Mouse (Mus musculus): ENCODE measurements around the gene B4galt1.

B4galt1 gene

DNA sequence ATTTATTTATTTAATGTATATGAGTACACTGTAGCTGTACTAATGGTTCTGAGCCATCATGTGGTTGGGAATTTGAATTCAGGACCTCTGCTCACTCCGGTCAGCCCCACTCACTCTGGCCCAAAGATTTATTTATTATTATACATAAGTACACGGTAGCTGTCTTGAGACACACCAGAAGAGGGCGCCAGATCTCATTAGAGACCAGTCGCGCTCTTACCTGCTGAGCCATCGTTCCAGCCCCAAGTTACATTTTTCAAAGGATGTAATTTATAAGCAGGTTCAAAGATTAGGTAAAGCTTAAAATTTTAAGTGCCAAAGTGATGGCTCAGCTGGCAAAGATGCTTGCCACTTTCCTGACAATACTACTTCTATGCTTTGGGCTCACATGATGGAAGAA, 75.1 kb downstream of the B4galt1 start:
- DNase-seq (ENCODE audit: low spot score in 2 of 2) = no peak

DNA sequence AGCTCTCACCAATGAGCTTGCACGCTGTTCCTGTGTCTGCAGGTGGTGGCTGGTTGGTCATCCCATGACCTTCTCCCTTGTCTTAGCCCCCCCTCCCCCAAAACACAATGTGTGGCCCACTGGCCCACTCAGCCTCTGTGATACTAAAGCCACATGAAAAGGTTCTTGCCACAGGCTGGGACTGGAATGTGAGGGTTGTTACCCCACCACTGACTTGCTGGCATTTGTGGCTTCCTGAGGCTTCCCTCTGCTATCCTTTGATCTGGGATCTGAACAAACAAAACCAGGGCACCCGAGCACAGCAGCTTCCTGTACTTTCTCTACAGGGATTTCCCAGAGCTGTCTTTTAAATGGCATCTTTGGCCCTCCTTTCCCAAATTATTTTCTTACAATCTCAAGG, 76.7 kb downstream of the B4galt1 start:
- DNase-seq (ENCODE audit: low spot score in 2 of 2) = no peak

DNA sequence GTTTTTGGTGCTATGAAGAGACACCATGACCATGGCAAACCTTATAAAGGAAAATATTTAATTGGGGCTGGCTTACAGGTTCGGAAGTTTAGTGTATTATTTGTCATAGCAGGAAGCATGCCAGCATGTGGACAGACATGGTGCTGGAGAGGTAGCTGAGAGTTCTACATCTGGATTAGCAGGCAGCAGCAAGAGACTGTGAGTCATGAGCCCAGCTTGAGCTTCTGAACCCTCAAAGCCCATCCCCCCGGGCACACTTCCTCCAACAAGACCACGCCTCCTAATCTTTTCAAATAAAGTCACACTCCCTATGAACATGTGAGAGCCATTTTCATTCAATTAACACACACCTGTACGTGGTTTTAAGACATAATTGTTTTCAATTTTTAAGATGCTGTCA, 77.4 kb downstream of the B4galt1 start:
- DNase-seq (ENCODE audit: low spot score in 2 of 2) = no peak

DNA sequence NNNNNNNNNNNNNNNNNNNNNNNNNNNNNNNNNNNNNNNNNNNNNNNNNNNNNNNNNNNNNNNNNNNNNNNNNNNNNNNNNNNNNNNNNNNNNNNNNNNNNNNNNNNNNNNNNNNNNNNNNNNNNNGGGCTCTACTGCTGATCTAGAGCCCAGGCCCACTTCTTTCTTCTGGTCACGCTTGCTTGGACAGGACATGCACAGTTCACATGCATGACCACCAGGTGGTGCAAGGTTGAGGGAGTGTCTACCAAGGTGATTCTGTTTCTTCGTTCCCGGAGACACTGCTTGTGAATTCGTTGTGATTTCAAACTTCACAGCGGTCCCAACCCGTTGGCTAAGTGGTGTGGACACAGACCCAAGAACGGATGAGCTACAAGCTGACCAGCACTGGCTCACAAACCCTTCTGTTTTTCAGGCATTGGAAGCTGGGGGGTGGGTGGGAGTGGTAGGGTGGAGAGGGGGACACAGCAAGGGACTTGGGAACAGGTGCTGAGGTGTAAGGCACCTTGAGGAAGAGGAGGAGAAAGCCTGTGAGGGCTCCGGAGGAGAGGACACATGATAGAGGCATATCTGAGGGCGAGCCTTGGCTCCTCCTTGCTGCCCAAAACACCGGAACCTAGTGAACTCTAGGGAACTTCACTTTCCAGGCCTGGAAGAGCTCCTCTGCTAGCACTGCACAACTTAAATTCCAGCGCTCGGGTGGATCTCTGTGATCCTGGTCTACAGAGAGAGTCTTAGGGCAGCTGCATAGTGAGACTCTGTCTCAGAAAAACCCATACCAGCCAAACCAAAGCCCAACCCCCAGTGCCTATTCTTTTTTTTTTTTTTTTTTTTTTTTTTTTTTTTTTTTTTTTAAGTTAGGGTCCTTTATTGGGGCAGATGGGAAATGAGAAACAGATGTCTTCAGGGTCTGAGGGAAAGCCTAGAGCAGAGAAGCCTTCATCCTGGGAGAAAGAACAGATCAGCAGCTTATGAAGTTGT, 79.2 kb downstream of the B4galt1 start:
- DNase-seq (ENCODE audit: low spot score in 2 of 2) = peak; percentile 53 to 74

DNA sequence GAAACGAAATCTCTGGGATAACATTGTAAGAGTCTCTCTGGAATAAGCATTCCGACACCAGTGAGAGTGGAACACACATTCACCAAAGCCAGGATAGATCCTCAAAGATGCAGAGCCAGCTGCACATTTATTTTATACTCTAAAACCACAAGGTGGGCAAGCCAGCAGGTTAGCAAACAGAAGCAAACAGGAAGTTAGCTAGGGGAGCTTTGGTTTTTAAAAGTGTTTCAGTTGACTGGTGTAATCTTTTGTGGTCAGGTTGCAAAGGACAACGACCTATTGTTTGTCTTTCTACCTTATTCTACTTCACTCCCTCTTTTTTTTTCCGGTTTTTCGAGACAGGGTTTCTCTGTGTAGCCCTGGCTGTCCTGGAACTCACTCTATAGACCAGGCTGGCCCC, 93.9 kb downstream of the B4galt1 start:
- no peak for DNase-seq (ENCODE audit: low spot score in 2 of 2)

DNA sequence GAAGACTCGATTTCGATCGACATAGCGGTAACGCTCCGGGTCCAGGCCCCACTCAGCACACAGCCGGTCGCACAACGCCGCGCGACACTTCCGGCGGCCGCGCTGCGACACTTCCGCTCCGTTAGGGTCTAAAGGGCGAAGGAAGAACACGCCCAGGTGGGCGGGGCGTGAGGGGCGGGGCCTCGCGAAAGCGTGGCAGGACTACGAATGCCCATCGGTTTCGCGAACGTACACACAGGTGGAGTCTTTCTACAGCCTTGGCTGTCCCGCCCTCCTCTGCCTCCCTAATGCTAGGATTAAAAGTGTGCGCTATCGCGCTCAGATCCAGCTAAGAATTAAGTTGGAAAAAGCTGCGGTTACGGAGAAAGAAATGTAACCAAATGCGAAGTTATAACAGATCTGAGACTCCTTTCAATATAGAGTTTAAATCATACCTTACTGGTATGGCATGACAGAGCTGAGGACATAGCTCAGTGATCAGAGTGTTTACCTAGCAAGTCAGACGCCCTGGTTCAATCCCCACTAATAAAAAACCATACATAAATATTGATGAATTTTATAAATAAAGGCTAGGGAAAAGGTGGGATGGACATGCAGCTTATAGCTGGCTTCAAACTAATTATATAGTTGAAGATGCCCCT, 95.9 kb downstream of the B4galt1 start, which contains the start of gene Smu1:
Gene Smu1 (minus strand): TSS at position 144 of the 641 bp plus-strand sequence.
- DNase-seq (ENCODE audit: low spot score in 2 of 2) = peak; percentile 89 to 97

DNA sequence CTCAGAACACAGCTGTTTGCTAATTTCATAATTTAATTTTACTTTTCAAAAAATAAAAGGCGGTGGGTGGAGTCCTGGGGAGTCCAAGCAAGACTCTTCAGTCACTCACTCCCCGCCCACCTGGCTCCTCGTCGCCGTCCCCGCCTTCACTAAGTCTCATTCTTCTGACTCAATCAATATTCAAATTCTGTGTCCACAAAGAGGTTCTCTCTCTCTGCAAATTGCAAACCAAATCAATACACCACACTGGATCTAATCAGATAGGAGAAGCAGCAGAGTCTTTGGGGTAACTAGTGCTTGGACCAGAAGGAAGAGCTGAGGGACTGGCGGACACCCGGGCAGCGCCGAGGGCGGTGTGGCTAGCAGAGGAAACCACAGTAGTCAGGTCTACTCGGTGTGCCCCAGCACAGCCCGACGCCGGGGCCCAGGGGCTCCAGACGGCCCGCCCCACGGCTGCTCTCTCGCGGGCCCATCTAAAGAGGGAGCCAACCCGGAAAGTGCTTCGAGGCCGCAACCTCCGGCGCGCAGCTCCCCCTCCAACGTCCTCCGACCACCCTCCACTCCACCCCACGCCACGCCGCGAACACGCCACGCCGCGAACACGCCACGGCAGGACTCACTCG, 96.5 kb downstream of the B4galt1 start:
- no peak for DNase-seq (ENCODE audit: low spot score in 2 of 2)
